Mouse (Mus musculus): ENCODE measurements around the gene Bnip2.

GRCm38 (mm10) chr9:69986063-69986462 is 3.2 kb upstream of the Bnip2 start:
- TF ChIP-seq POLR2A (IDR thresholded peaks at IDR 0.05; ENCODE audit: control insufficient read depth, low read depth, low read length), result no peak
- no peak for TF ChIP-seq CTCF (IDR thresholded peaks at IDR 0.05; ENCODE audit: control insufficient read depth, insufficient read depth, insufficient replicate concordance, low read depth, low read length)

All from testis, adult 2 months (tissue).